Mouse (Mus musculus): Measurements from ENCODE around the gene Gna15.
A peak's percentile ranks its signal among the peaks of the same experiment; 100 is the strongest.

Gene Gna15

GRCm38 (mm10) chr10:81553807-81554755 is 30.1 kb upstream of the Gna15 start:
- no peak for DNase-seq

- peak; percentile 61 for DNase-seq
Observed at GRCm38 (mm10) chr10:81553232-81553631, 29.2 kb upstream of the Gna15 start.

GRCm38 (mm10) chr10:81551597-81552102 is 27.6 kb upstream of the Gna15 start:
- peak; percentile 86 for DNase-seq

GRCm38 (mm10) chr10:81550257-81550656 is 26.2 kb upstream of the Gna15 start:
- peak; percentile 62 for DNase-seq

- no peak for DNase-seq
Observed at GRCm38 (mm10) chr10:81548944-81549343, 24.9 kb upstream of the Gna15 start.

GRCm38 (mm10) chr10:81546788-81547571 is 23.0 kb upstream of the Gna15 start:
- no peak for DNase-seq

- DNase-seq: no peak
Observed at GRCm38 (mm10) chr10:81546332-81546731, 22.3 kb upstream of the Gna15 start.

GRCm38 (mm10) chr10:81545161-81545747 is 21.2 kb upstream of the Gna15 start, which contains the start of gene Gna11:
TSS of gene Gna11 (minus strand) at chr10:81545190.
- DNase-seq: peak; percentile 100

- DNase-seq: no peak
Observed at GRCm38 (mm10) chr10:81544296-81545160, 20.5 kb upstream of the Gna15 start.

GRCm38 (mm10) chr10:81543633-81544032 is 19.6 kb upstream of the Gna15 start:
- DNase-seq: no peak

- no peak for DNase-seq
Observed at GRCm38 (mm10) chr10:81542727-81543460, 18.9 kb upstream of the Gna15 start.

- DNase-seq: no peak
Observed at GRCm38 (mm10) chr10:81541803-81542202, 17.8 kb upstream of the Gna15 start.

- no peak for DNase-seq
Observed at GRCm38 (mm10) chr10:81541363-81541762, 17.3 kb upstream of the Gna15 start.

- no peak for DNase-seq
Observed at GRCm38 (mm10) chr10:81538321-81539048, 14.5 kb upstream of the Gna15 start.

GRCm38 (mm10) chr10:81537429-81537828 is 13.4 kb upstream of the Gna15 start:
- DNase-seq: no peak

GRCm38 (mm10) chr10:81536734-81537133 is 12.7 kb upstream of the Gna15 start:
- no peak for DNase-seq

GRCm38 (mm10) chr10:81534826-81535225 is 10.8 kb upstream of the Gna15 start:
- DNase-seq: no peak

GRCm38 (mm10) chr10:81526779-81527178 is 2.8 kb upstream of the Gna15 start:
- peak; percentile 72 for DNase-seq

- DNase-seq: no peak
Observed at GRCm38 (mm10) chr10:81525017-81525694, 1.1 kb upstream of the Gna15 start.

GRCm38 (mm10) chr10:81523570-81523969 is 455 bp downstream of the Gna15 start:
- DNase-seq: no peak
